Mouse (Mus musculus): ENCODE results near the gene Emc10. TPM values are rescaled to one million over a fixed set of nuclear protein-coding genes. Genes with fewer than 3 reads are reported as not detected.
A peak's percentile ranks its signal among the peaks of the same experiment; 100 is the strongest.

Emc10 gene
- 111 and 114 TPM in 2 replicates for polyA plus RNA-seq (2016; fragmentation: Nextera tagmentation; extraction: Ambion mirVana)

- Histone ChIP-seq H3K4me2 (peak within 1 kb of the TSS; percentile 75), H3K9ac (peak within 1 kb of the TSS; percentile 83), H3K27ac (ENCODE audit: poor library complexity, severe bottlenecking) (peak within 1 kb of the TSS; percentile 92), H3K36me3 (peaks cover 31% of the 10 kb centered on the region), H3K27me3 (replicated peaks) (peaks cover 27% of the 10 kb centered on the region), H3K9me3 (replicated peaks) (no peaks in the 10 kb centered on the region), H3K4me1 (replicated peaks) (peaks cover 13% of the 10 kb centered on the region), H3K4me3 (peak within 1 kb of the TSS; percentile 72)
- ATAC-seq (ENCODE audit: insufficient number of reproducible peaks, low FRiP score): peak; percentile 96
- 1% methylated on average over 58 of the region's 58 CpGs for whole genome bisulfite sequencing
Observed at GRCm38 (mm10) chr7:44495992-44496770, at the start of gene Emc10, which contains the start of gene Fam71e1. TSS of gene Emc10 (minus strand) at chr7:44496529. TSS of gene Fam71e1 (plus strand) at chr7:44496581.

GRCm38 (mm10) chr7:44543071-44543470 is 46.7 kb upstream of the Emc10 start:
- Histone ChIP-seq H3K9me3 (replicated peaks) (no peaks in the 10 kb centered on the region; the same call in 1 of the 2 replicates), H3K4me3 (no peak overlapping the region), H3K4me1 (replicated peaks) (peaks cover 13% of the 10 kb centered on the region), H3K4me2 (no peak overlapping the region), H3K9ac (no peak overlapping the region), H3K36me3 (peaks cover 62% of the 10 kb centered on the region), H3K27me3 (replicated peaks) (no peaks in the 10 kb centered on the region), H3K27ac (ENCODE audit: poor library complexity, severe bottlenecking) (no peak overlapping the region)
- 73% methylated on average over 12 of the region's 12 CpGs for WGBS
- no peak for ATAC-seq (ENCODE audit: insufficient number of reproducible peaks, low FRiP score)

GRCm38 (mm10) chr7:44542555-44542954 is 46.2 kb upstream of the Emc10 start:
- WGBS: 95% methylated on average over 11 of the region's 11 CpGs
- no peak overlapping the region for H3K9ac ChIP-seq
- peaks cover 8% of the 10 kb centered on the region for H3K4me1 ChIP-seq (replicated peaks)
- peaks cover 68% of the 10 kb centered on the region for H3K36me3 ChIP-seq
- no peaks in the 10 kb centered on the region for H3K27me3 ChIP-seq (replicated peaks)
- H3K9me3 ChIP-seq (replicated peaks): no peaks in the 10 kb centered on the region; the same call in 1 of the 2 replicates
- H3K27ac ChIP-seq (ENCODE audit: poor library complexity, severe bottlenecking): no peak overlapping the region
- H3K4me3 ChIP-seq: no peak overlapping the region
- no peak overlapping the region for H3K4me2 ChIP-seq
- ATAC-seq (ENCODE audit: insufficient number of reproducible peaks, low FRiP score): no peak

- Histone ChIP-seq H3K9ac (no peak overlapping the region), H3K4me3 (no peak overlapping the region), H3K9me3 (replicated peaks) (no peaks in the 10 kb centered on the region), H3K27ac (ENCODE audit: poor library complexity, severe bottlenecking) (no peak overlapping the region), H3K4me2 (no peak overlapping the region), H3K36me3 (peaks cover 93% of the 10 kb centered on the region), H3K4me1 (replicated peaks) (no peaks in the 10 kb centered on the region), H3K27me3 (replicated peaks) (no peaks in the 10 kb centered on the region)
- WGBS: 93% methylated on average over 41 of the region's 41 CpGs
- ATAC-seq (ENCODE audit: insufficient number of reproducible peaks, low FRiP score): no peak
Observed at GRCm38 (mm10) chr7:44538756-44539624, 42.7 kb upstream of the Emc10 start.

- no peaks in the 10 kb centered on the region for H3K4me1 ChIP-seq (replicated peaks)
- WGBS: 90% methylated on average over 13 of the region's 13 CpGs
- H3K9me3 ChIP-seq (replicated peaks): no peaks in the 10 kb centered on the region
- H3K36me3 ChIP-seq: peaks cover 99% of the 10 kb centered on the region
- no peak overlapping the region for H3K9ac ChIP-seq
- no peak overlapping the region for H3K4me3 ChIP-seq
- ATAC-seq (ENCODE audit: insufficient number of reproducible peaks, low FRiP score): no peak
- H3K27me3 ChIP-seq (replicated peaks): no peaks in the 10 kb centered on the region
- no peak overlapping the region for H3K27ac ChIP-seq (ENCODE audit: poor library complexity, severe bottlenecking)
- no peak overlapping the region for H3K4me2 ChIP-seq
Observed at GRCm38 (mm10) chr7:44537496-44537895, 41.2 kb upstream of the Emc10 start.

GRCm38 (mm10) chr7:44537009-44537408 is 40.7 kb upstream of the Emc10 start:
- Histone ChIP-seq H3K27ac (ENCODE audit: poor library complexity, severe bottlenecking) (no peak overlapping the region), H3K27me3 (replicated peaks) (no peaks in the 10 kb centered on the region), H3K36me3 (peaks cover 94% of the 10 kb centered on the region), H3K4me3 (no peak overlapping the region), H3K4me1 (replicated peaks) (no peaks in the 10 kb centered on the region), H3K9ac (no peak overlapping the region), H3K4me2 (no peak overlapping the region), H3K9me3 (replicated peaks) (no peaks in the 10 kb centered on the region)
- ATAC-seq (ENCODE audit: insufficient number of reproducible peaks, low FRiP score): no peak
- 77% methylated on average over 7 of the region's 7 CpGs for whole genome bisulfite sequencing

- Histone ChIP-seq H3K4me3 (no peak overlapping the region), H3K4me1 (replicated peaks) (no peaks in the 10 kb centered on the region), H3K27me3 (replicated peaks) (no peaks in the 10 kb centered on the region), H3K9ac (no peak overlapping the region), H3K4me2 (no peak overlapping the region), H3K27ac (ENCODE audit: poor library complexity, severe bottlenecking) (no peak overlapping the region), H3K36me3 (peaks cover 90% of the 10 kb centered on the region), H3K9me3 (replicated peaks) (no peaks in the 10 kb centered on the region)
- 82% methylated on average over 6 of the region's 6 CpGs for WGBS
- ATAC-seq (ENCODE audit: insufficient number of reproducible peaks, low FRiP score): no peak
Observed at GRCm38 (mm10) chr7:44536590-44536968, 40.2 kb upstream of the Emc10 start.

- no peaks in the 10 kb centered on the region for H3K27me3 ChIP-seq (replicated peaks)
- H3K4me1 ChIP-seq (replicated peaks): 0 out of 2 replicates have a peak, but pooled peaks cover 5% of the 10 kb centered on the region
- no peak overlapping the region for H3K27ac ChIP-seq (ENCODE audit: poor library complexity, severe bottlenecking)
- 89% methylated on average over 27 of the region's 27 CpGs for WGBS
- no peak overlapping the region for H3K4me3 ChIP-seq
- H3K4me2 ChIP-seq: no peak overlapping the region
- H3K9me3 ChIP-seq (replicated peaks): no peaks in the 10 kb centered on the region
- peaks cover 84% of the 10 kb centered on the region for H3K36me3 ChIP-seq
- ATAC-seq (ENCODE audit: insufficient number of reproducible peaks, low FRiP score): no peak
- no peak overlapping the region for H3K9ac ChIP-seq
Observed at GRCm38 (mm10) chr7:44535657-44536589, 39.6 kb upstream of the Emc10 start.

- Histone ChIP-seq H3K4me3 (no peak overlapping the region), H3K9ac (no peak overlapping the region), H3K4me2 (no peak overlapping the region), H3K36me3 (peaks cover 73% of the 10 kb centered on the region), H3K27me3 (replicated peaks) (peaks cover under 1% of the 10 kb centered on the region), H3K4me1 (replicated peaks) (0 out of 2 replicates have a peak, but pooled peaks cover 5% of the 10 kb centered on the region), H3K27ac (ENCODE audit: poor library complexity, severe bottlenecking) (no peak overlapping the region), H3K9me3 (replicated peaks) (no peaks in the 10 kb centered on the region)
- WGBS: 87% methylated on average over 19 of the region's 19 CpGs
- no peak for ATAC-seq (ENCODE audit: insufficient number of reproducible peaks, low FRiP score)
Observed at GRCm38 (mm10) chr7:44534656-44535441, 38.5 kb upstream of the Emc10 start.

GRCm38 (mm10) chr7:44534242-44534641 is 37.9 kb upstream of the Emc10 start:
- 0 out of 2 replicates have a peak, but pooled peaks cover 5% of the 10 kb centered on the region for H3K4me1 ChIP-seq (replicated peaks)
- no peak overlapping the region for H3K4me2 ChIP-seq
- H3K36me3 ChIP-seq: peaks cover 67% of the 10 kb centered on the region
- H3K9ac ChIP-seq: no peak overlapping the region
- ATAC-seq (ENCODE audit: insufficient number of reproducible peaks, low FRiP score): no peak
- WGBS: 88% methylated on average over 13 of the region's 13 CpGs
- no peaks in the 10 kb centered on the region for H3K9me3 ChIP-seq (replicated peaks)
- H3K4me3 ChIP-seq: no peak overlapping the region
- H3K27me3 ChIP-seq (replicated peaks): peaks cover 6% of the 10 kb centered on the region
- no peak overlapping the region for H3K27ac ChIP-seq (ENCODE audit: poor library complexity, severe bottlenecking)

Measured in heart, embryonic 12.5 days (tissue).